Mouse (Mus musculus): Measurements from ENCODE around the gene Zmynd11. TPM values are rescaled to one million over a fixed set of nuclear protein-coding genes. Genes with fewer than 3 reads are reported as not detected.

The Zmynd11 gene
- polyA plus RNA-seq, 1 experiment from 2014 or later = 47.7 TPM

DNA sequence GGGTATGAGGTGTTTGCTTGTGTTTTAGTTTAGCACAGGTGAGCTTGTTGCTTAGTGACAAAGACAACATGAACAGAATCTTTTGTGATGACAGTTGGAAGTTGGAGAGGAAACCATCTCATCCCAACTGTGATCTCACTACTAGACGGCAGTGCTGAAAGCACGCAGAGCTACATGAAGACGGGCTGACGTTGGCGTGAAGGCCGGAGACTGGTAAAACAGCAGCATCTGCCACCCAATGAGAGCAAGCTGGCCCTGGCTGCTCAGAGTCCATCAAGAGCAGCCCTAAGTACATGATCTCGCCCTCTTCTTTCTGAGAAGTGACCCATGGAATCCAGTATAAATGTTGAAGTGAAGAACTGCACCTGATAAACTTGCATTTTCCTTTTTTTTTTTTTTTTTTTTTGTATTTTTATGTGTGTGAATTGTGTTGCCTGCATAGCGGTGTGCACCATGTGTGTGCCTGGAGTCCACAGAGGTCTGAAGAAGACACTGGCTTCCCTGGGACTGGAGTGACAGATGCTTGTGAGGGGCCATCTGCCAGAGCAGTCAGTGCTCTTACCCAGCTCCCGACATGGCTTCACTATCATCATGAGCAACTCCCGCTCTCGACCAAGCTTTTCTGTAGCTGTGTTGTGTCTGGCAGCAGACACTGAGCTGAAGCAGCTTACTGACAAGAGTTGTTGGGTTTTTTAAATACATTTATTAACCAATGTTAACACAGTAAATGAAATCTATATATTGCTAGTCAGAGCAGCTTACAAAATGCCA lies 80.8 kb downstream of the Zmynd11 start:
- no peak overlapping the region for H3K9ac ChIP-seq (ENCODE audit: low read length)
- no peaks in the 10 kb centered on the region for H3K4me1 ChIP-seq (replicated peaks; ENCODE audit: control insufficient read depth, insufficient read depth)
- WGBS = 94% methylated on average over 11 of the region's 11 CpGs
- H3K27ac ChIP-seq (replicated peaks) = no peak overlapping the region
- H3K27me3 ChIP-seq (ENCODE audit: control insufficient read depth, insufficient read depth, low read length) = no peaks in the 10 kb centered on the region
- H3K36me3 ChIP-seq (ENCODE audit: control insufficient read depth, insufficient read depth, low read length) = peaks cover 29% of the 10 kb centered on the region
- DNase-seq (ENCODE audit: low spot score) (no peak), ATAC-seq (ENCODE audit: low FRiP score, low TSS enrichment) (no peak)
- no peak overlapping the region for H3K4me3 ChIP-seq (ENCODE audit: low read depth, low read length)
- no peak for TF ChIP-seq EP300 (optimal IDR thresholded peaks at IDR 0.05)
- TF ChIP-seq CTCF (IDR thresholded peaks at IDR 0.05; ENCODE audit: low read depth) = no peak
- no peak overlapping the region for H3K4me2 ChIP-seq (replicated peaks; ENCODE audit: low read depth)
- no peaks in the 10 kb centered on the region for H3K9me3 ChIP-seq (ENCODE audit: control insufficient read depth, low read length)

DNA sequence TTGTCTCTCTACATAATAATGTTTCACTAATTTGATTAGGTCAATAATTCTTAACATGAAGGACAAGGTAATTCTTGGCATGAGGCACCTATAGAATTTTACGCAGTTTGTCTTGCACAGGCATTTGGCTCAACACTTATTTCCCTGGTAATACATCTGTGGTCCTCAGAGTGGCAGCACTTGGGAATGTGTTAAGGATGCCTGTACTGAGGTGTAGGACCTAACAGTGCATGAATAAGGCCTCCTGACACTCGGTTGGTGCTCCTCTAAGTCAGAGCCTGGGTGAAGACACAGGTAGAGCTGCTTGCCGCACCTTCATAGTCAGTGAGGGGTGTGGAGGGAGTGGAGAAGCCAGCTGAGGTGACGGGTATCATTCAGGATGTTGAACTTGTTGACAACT lies 81.8 kb downstream of the Zmynd11 start:
- Histone ChIP-seq H3K4me1 (replicated peaks; ENCODE audit: control insufficient read depth, insufficient read depth) (no peaks in the 10 kb centered on the region), H3K9me3 (ENCODE audit: control insufficient read depth, low read length) (no peaks in the 10 kb centered on the region), H3K27me3 (ENCODE audit: control insufficient read depth, insufficient read depth, low read length) (no peaks in the 10 kb centered on the region), H3K4me2 (replicated peaks; ENCODE audit: low read depth) (no peak overlapping the region), H3K36me3 (ENCODE audit: control insufficient read depth, insufficient read depth, low read length) (peaks cover 22% of the 10 kb centered on the region), H3K9ac (ENCODE audit: low read length) (no peak overlapping the region), H3K27ac (replicated peaks) (no peak overlapping the region), H3K4me3 (ENCODE audit: low read depth, low read length) (no peak overlapping the region)
- TF ChIP-seq CTCF (IDR thresholded peaks at IDR 0.05; ENCODE audit: low read depth) = peak; percentile 49
- TF ChIP-seq EP300 (optimal IDR thresholded peaks at IDR 0.05) = no peak
- DNase-seq (ENCODE audit: low spot score) (no peak), ATAC-seq (ENCODE audit: low FRiP score, low TSS enrichment) (0 out of 2 replicates have a peak, but pooled peaks have one; percentile 40)
- 87% methylated on average over 4 of the region's 4 CpGs for WGBS

- no peaks in the 10 kb centered on the region for H3K27me3 ChIP-seq (ENCODE audit: control insufficient read depth, insufficient read depth, low read length)
- TF ChIP-seq EP300 (optimal IDR thresholded peaks at IDR 0.05) (no peak), CTCF (IDR thresholded peaks at IDR 0.05; ENCODE audit: low read depth) (no peak)
- no peak overlapping the region for H3K4me3 ChIP-seq (ENCODE audit: low read depth, low read length)
- no peak overlapping the region for H3K9ac ChIP-seq (ENCODE audit: low read length)
- no peak overlapping the region for H3K4me2 ChIP-seq (replicated peaks; ENCODE audit: low read depth)
- H3K27ac ChIP-seq (replicated peaks) = no peak overlapping the region
- no peak for DNase-seq (ENCODE audit: low spot score)
- no peaks in the 10 kb centered on the region for H3K9me3 ChIP-seq (ENCODE audit: control insufficient read depth, low read length)
- H3K4me1 ChIP-seq (replicated peaks; ENCODE audit: control insufficient read depth, insufficient read depth) = no peaks in the 10 kb centered on the region
- 96% methylated on average over 3 of the region's 3 CpGs for WGBS
- ATAC-seq (ENCODE audit: low FRiP score, low TSS enrichment) = no peak
- H3K36me3 ChIP-seq (ENCODE audit: control insufficient read depth, insufficient read depth, low read length) = peaks cover 15% of the 10 kb centered on the region
These were observed 83.6 kb downstream of the Zmynd11 start for GRCm38 (mm10) chr13:9681492-9681891.

GRCm38 (mm10) chr13:9674126-9674525 lies 91.0 kb downstream of the Zmynd11 start:
- WGBS = 88% methylated on average over 1 of the region's 1 CpGs
- Histone ChIP-seq H3K27ac (replicated peaks) (no peak overlapping the region), H3K4me1 (replicated peaks; ENCODE audit: control insufficient read depth, insufficient read depth) (no peaks in the 10 kb centered on the region), H3K9me3 (ENCODE audit: control insufficient read depth, low read length) (no peaks in the 10 kb centered on the region), H3K36me3 (ENCODE audit: control insufficient read depth, insufficient read depth, low read length) (no peaks in the 10 kb centered on the region), H3K9ac (ENCODE audit: low read length) (no peak overlapping the region), H3K27me3 (ENCODE audit: control insufficient read depth, insufficient read depth, low read length) (no peaks in the 10 kb centered on the region), H3K4me2 (replicated peaks; ENCODE audit: low read depth) (no peak overlapping the region), H3K4me3 (ENCODE audit: low read depth, low read length) (no peak overlapping the region)
- TF ChIP-seq CTCF (IDR thresholded peaks at IDR 0.05; ENCODE audit: low read depth) (no peak), EP300 (optimal IDR thresholded peaks at IDR 0.05) (no peak)
- ATAC-seq (ENCODE audit: low FRiP score, low TSS enrichment) (no peak), DNase-seq (ENCODE audit: low spot score) (no peak)

DNA sequence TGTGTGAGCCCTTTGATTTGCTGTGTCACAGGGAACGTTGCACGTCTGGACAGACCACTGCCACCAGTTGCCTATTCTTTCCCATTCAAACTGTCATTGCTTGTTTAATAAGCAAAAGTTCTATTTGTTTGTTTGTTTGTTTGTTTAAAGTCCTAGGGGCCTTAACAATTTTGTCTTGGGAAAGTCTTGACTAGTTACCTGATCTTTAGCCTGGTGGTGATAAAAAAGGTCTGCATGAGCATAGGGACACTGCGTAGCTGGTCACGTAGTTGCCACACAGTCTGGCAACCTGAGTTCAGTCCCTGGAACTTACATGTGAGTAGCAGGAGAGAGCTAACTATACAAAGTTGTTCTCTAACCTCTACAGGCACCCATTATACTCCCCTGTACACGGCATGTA lies 95.9 kb downstream of the Zmynd11 start:
- H3K4me2 ChIP-seq (replicated peaks; ENCODE audit: low read depth) = no peak overlapping the region
- no peak for TF ChIP-seq EP300 (optimal IDR thresholded peaks at IDR 0.05)
- TF ChIP-seq CTCF (IDR thresholded peaks at IDR 0.05; ENCODE audit: low read depth) = no peak
- 92% methylated on average over 5 of the region's 5 CpGs for WGBS
- no peaks in the 10 kb centered on the region for H3K36me3 ChIP-seq (ENCODE audit: control insufficient read depth, insufficient read depth, low read length)
- no peak overlapping the region for H3K27ac ChIP-seq (replicated peaks)
- no peaks in the 10 kb centered on the region for H3K4me1 ChIP-seq (replicated peaks; ENCODE audit: control insufficient read depth, insufficient read depth)
- H3K27me3 ChIP-seq (ENCODE audit: control insufficient read depth, insufficient read depth, low read length) = no peaks in the 10 kb centered on the region
- no peak for ATAC-seq (ENCODE audit: low FRiP score, low TSS enrichment)
- H3K9me3 ChIP-seq (ENCODE audit: control insufficient read depth, low read length) = no peaks in the 10 kb centered on the region
- no peak overlapping the region for H3K9ac ChIP-seq (ENCODE audit: low read length)
- DNase-seq (ENCODE audit: low spot score) = no peak
- H3K4me3 ChIP-seq (ENCODE audit: low read depth, low read length) = no peak overlapping the region

DNA sequence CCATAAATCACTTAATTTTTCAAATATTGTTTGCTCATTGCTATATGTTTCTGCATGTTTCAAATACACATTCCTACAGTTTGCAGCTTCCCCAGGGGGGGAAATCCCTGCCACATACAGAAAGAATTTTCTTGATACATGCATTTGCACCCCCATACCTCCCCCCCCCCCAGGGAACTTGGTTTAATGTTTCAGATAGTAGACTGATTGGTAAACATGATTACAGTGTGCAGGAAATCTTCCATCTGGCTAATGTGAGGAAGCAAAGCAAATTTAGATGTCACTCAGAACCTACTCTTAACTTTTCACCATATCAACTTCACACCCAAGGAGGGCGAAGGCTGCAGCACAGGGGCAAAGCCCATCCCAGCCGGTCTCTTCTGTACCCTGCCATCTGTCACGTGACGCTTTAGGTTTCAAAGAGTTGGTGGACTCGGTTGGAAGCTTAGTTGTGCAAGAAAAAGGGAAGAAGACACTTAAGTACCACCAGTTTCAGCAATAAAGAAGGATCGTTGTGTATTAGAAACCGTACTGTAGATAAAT lies 97.1 kb downstream of the Zmynd11 start:
- H3K27me3 ChIP-seq (ENCODE audit: control insufficient read depth, insufficient read depth, low read length) = no peaks in the 10 kb centered on the region
- no peak overlapping the region for H3K9ac ChIP-seq (ENCODE audit: low read length)
- no peaks in the 10 kb centered on the region for H3K9me3 ChIP-seq (ENCODE audit: control insufficient read depth, low read length)
- H3K4me2 ChIP-seq (replicated peaks; ENCODE audit: low read depth) = no peak overlapping the region
- DNase-seq (ENCODE audit: low spot score) (peak; percentile 4), ATAC-seq (ENCODE audit: low FRiP score, low TSS enrichment) (no peak)
- H3K36me3 ChIP-seq (ENCODE audit: control insufficient read depth, insufficient read depth, low read length) = no peaks in the 10 kb centered on the region
- WGBS = 72% methylated on average over 7 of the region's 7 CpGs
- H3K4me3 ChIP-seq (ENCODE audit: low read depth, low read length) = no peak overlapping the region
- TF ChIP-seq CTCF (IDR thresholded peaks at IDR 0.05; ENCODE audit: low read depth) = no peak
- no peak for TF ChIP-seq EP300 (optimal IDR thresholded peaks at IDR 0.05)
- H3K4me1 ChIP-seq (replicated peaks; ENCODE audit: control insufficient read depth, insufficient read depth) = no peaks in the 10 kb centered on the region
- H3K27ac ChIP-seq (replicated peaks) = no peak overlapping the region
